Mouse (Mus musculus): ENCODE data around the gene Rexo4.
A peak's percentile ranks its signal among the peaks of the same experiment; 100 is the strongest.

GRCm38 (mm10) chr2:26912253-26912770 is 51.9 kb downstream of the Rexo4 start:
- no peak for TF ChIP-seq CTCF (conservative IDR thresholded peaks at IDR 0.05 in 1 of 2, IDR thresholded peaks at IDR 0.05 in 1 of 2; ENCODE audit: low read depth in 2 of 2, low read length in 2 of 2)
- TF ChIP-seq KAT2A (IDR thresholded peaks at IDR 0.05; ENCODE audit: insufficient replicate concordance, low read length), result no peak
- peak; percentile 34 for TF ChIP-seq POLR2A (IDR thresholded peaks at IDR 0.05; ENCODE audit: low read depth, low read length)
- no peak for TF ChIP-seq MAFK (IDR thresholded peaks at IDR 0.05; ENCODE audit: insufficient replicate concordance, low read length)
- no peak for TF ChIP-seq EP300 (IDR thresholded peaks at IDR 0.05; ENCODE audit: low read length)

All from CH12.LX (cell line).